Mouse (Mus musculus) B cell, adult (primary cell): Measurements from ENCODE around the gene Plcxd2. TPM values are rescaled to one million over a fixed set of nuclear protein-coding genes. Genes with fewer than 3 reads are reported as not detected.

Experiments used
- total RNA-seq: library from RNA; stranded (reverse); gene quantifications from 4 replicates; pipeline ENCODE4 v1.2.4, GENCODE M21; 2023; ENCODE audit not compliant: inconsistent age

Gene Plcxd2
- total RNA-seq = 2.9 to 3.8 TPM (median 3.2 TPM) in 4 replicates

DNA sequence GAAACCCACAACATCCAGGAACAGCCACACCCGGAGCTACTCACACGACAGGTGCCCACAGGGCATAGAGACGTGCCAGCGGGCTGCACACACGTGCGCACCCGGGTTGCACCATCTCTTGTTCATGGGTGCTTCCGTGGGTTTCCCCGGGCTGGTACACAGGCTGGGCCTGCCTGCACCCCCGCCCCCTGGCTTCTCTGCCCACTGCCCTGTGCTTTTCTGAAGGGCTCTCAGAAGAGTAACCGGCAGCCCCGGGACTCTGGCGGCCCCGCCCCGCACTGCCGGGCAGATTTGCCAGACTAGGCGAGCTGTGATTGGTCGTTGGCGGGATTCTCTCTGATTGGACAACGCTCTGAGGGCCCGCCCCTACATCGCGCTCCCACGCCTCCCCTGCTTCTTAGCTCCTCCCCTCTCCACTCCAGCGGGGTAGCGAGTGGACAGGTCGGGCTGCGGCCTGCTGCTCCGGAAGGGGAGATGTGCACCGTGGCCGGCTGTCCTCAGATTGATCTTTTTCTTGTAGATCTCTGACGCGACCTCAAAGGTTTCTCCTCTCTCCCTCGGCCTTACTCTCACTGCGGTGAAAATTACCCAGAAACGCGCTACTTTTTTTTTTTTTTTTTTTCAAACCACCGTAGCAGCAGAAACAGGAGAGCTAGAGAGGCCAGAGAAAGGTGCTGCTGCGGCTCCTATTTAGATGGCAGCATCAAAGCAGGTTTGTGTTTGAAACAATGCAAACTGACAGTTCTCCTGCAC is at the start of gene Plcxd2:
Gene Plcxd2, minus strand, starts transcription at position 66 of the 753 bp plus-strand sequence.

DNA sequence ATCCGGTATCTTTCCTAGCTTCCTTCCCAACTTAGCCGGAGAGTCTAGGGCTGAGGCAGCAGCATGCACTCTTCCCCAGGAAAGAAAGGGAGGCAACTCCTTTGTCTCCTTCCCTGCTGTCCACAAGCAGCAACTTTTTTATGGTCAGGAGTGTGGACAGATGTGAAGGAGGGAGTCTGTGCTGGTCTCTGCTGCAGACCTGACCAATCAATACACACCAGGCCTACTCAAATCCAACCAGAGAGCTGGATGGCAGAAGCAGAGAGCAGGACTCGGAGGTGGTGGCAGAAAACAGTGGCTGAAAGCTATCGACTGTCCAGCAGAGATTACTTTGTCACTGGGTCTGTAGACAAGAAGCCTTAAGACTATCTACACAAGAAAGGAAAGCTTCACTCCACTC is 56.6 kb downstream of the Plcxd2 start, which contains the start of gene Phldb2:
Gene Phldb2, minus strand, starts transcription at position 205 of the 400 bp plus-strand sequence.

Other genes starting within 250 kb of the Plcxd2 start
- not detected in 4 replicates for gene Phldb2, start 56.6 kb downstream of the Plcxd2 start, total RNA-seq
- gene Cd96, start 110.0 kb upstream of the Plcxd2 start, total RNA-seq = 0.39 to 0.61 TPM (median 0.44 TPM) in 4 replicates
- gene Gm4737, start 144.9 kb upstream of the Plcxd2 start, total RNA-seq = 17.3 to 24.0 TPM (median 19.9 TPM) in 4 replicates